Mouse (Mus musculus): ENCODE measurements at regions not wholly inside any gene's neighbourhood (a gene's known extent, or its start where the extent isn't known, plus 50 kb on each side); places are given as distances from the start of the nearest gene placed in this dataset.
"Not testable (repeated sequence)": the region's sequence is repeated elsewhere in the genome, so short reads cannot be mapped to it uniquely, and the experiment has no call there.

DNA sequence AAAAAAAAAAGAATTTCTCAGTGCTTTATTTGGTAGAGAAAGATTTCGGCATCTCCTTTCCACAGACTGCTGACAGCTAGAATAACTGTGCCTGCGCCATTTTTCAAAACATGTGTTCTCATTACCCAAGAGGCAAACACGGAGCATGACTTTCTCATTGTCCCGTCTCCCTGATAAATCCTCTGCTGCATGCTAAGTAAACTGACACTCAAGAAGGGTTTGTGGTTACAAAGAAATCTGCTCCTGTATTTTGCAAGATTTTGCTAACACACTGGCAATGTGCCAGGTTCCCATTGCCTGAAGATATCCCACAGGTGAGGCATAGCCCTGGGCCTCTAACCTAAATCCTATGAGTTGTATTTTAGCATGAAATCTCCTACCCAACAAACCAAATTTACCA is 97.5 kb upstream of the Prlr start:
- no peaks in the 10 kb centered on the region for H3K27me3 ChIP-seq
- no peak for ATAC-seq (ENCODE audit: low FRiP score, low read depth)
- H3K27ac ChIP-seq (replicated peaks), result no peak overlapping the region
- H3K4me3 ChIP-seq, result no peak overlapping the region
- WGBS, result 90% methylated on average over 4 of the region's 4 CpGs
- H3K4me1 ChIP-seq, result no peaks in the 10 kb centered on the region
- no peaks in the 10 kb centered on the region for H3K9me3 ChIP-seq
- no peaks in the 10 kb centered on the region for H3K36me3 ChIP-seq
- H3K4me2 ChIP-seq (replicated peaks), result no peak overlapping the region
- no peak overlapping the region for H3K9ac ChIP-seq (replicated peaks)

DNA sequence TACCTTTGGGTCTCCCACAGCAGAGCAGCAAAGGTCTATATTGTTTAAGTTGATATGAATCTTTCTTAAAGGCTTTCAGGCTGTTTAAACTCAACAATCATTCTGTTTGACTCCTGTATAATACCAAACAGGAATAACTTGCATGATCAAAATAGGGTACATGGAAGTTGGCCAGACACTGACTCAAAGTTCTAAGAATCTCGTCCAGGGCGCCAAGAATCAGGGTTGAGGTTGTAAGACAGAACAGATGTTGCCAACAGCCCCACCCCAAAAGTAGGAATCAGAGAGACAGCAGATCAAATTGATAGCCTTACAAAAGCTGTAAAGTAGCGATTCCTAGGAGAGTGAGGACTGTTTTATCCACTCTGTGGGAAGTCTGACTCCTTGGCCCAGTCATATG is 88.3 kb upstream of the Prlr start:
- H3K27ac ChIP-seq (replicated peaks), result no peak overlapping the region
- no peak overlapping the region for H3K9ac ChIP-seq (replicated peaks)
- H3K4me3 ChIP-seq, result no peak overlapping the region
- H3K9me3 ChIP-seq, result no peaks in the 10 kb centered on the region
- H3K4me2 ChIP-seq (replicated peaks), result no peak overlapping the region
- WGBS, result 87% methylated on average over 3 of the region's 3 CpGs
- no peaks in the 10 kb centered on the region for H3K36me3 ChIP-seq
- H3K27me3 ChIP-seq, result no peaks in the 10 kb centered on the region
- no peaks in the 10 kb centered on the region for H3K4me1 ChIP-seq
- no peak for ATAC-seq (ENCODE audit: low FRiP score, low read depth)

GRCm38 (mm10) chr15:10090384-10091092 is 86.5 kb upstream of the Prlr start:
- ATAC-seq (ENCODE audit: low FRiP score, low read depth), result no peak
- Histone ChIP-seq H3K4me2 (replicated peaks) (no peak overlapping the region), H3K9me3 (no peaks in the 10 kb centered on the region), H3K4me1 (no peaks in the 10 kb centered on the region), H3K4me3 (no peak overlapping the region), H3K9ac (replicated peaks) (no peak overlapping the region), H3K36me3 (no peaks in the 10 kb centered on the region), H3K27ac (replicated peaks) (no peak overlapping the region), H3K27me3 (no peaks in the 10 kb centered on the region)
- whole genome bisulfite sequencing, result 84% methylated on average over 5 of the region's 5 CpGs

GRCm38 (mm10) chr15:10103350-10103749 is 73.7 kb upstream of the Prlr start:
- no peak overlapping the region for H3K27ac ChIP-seq (replicated peaks)
- H3K36me3 ChIP-seq, result no peaks in the 10 kb centered on the region
- no peaks in the 10 kb centered on the region for H3K4me1 ChIP-seq
- H3K9ac ChIP-seq (replicated peaks), result no peak overlapping the region
- H3K4me3 ChIP-seq, result no peak overlapping the region
- H3K4me2 ChIP-seq (replicated peaks), result no peak overlapping the region
- no peak for ATAC-seq (ENCODE audit: low FRiP score, low read depth)
- H3K27me3 ChIP-seq, result no peaks in the 10 kb centered on the region
- WGBS, result 90% methylated on average over 2 of the region's 2 CpGs
- H3K9me3 ChIP-seq, result no peaks in the 10 kb centered on the region

GRCm38 (mm10) chr15:10105211-10105976 is 71.6 kb upstream of the Prlr start:
- WGBS, result 60% methylated on average over 11 of the region's 11 CpGs
- H3K36me3 ChIP-seq; H3K9me3 ChIP-seq; H3K4me3 ChIP-seq; H3K27me3 ChIP-seq; H3K27ac ChIP-seq (replicated peaks); H3K9ac ChIP-seq (replicated peaks); ATAC-seq (ENCODE audit: low FRiP score, low read depth); H3K4me1 ChIP-seq; H3K4me2 ChIP-seq (replicated peaks): not testable (repeated sequence)

DNA sequence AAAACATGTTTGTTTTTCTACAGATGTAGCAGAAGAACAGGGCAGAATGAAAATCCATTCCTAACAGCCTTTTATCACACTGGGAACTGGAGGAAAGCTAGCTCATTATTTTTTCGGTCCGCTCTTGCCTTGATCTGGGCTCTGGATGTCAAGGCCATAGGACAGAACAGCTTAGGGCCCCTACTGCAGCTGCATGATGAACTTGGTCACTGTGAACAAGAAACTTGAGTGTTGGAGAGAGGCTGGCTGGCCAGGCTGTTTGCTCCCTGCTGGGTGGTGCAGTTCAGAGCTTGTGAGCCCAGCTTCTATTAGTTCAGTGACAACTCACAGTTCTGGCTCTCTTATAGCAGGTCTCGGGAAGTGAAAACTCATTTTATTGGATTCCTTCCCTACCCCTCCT is 70.2 kb upstream of the Prlr start:
- WGBS, result 91% methylated on average over 3 of the region's 3 CpGs

More for the DNA sequence above, 70.2 kb upstream of the Prlr start:
- Histone ChIP-seq H3K9ac (replicated peaks) (no peak overlapping the region), H3K27ac (replicated peaks) (no peak overlapping the region), H3K9me3 (no peaks in the 10 kb centered on the region), H3K4me2 (replicated peaks) (no peak overlapping the region), H3K27me3 (no peaks in the 10 kb centered on the region), H3K4me3 (no peak overlapping the region), H3K36me3 (no peaks in the 10 kb centered on the region), H3K4me1 (no peaks in the 10 kb centered on the region)
- no peak for ATAC-seq (ENCODE audit: low FRiP score, low read depth)

Measured in midbrain, embryonic 12.5 days (tissue).